Mouse (Mus musculus): ENCODE measurements around the gene Xpc. TPM values are rescaled to one million over a fixed set of nuclear protein-coding genes. Genes with fewer than 3 reads are reported as not detected.

The Xpc gene
- polyA plus RNA-seq, 1 experiment, result 17.3 TPM

- H3K4me3 ChIP-seq (replicated peaks; ENCODE audit: extremely low read depth, low read depth, low read length), result no peak overlapping the region
- no peak for TF ChIP-seq CTCF (IDR thresholded peaks at IDR 0.05; ENCODE audit: insufficient read depth, low read length)
- no peak for TF ChIP-seq POLR2A (IDR thresholded peaks at IDR 0.05; ENCODE audit: borderline replicate concordance, extremely low read depth, low read depth, low read length)
- no peaks in the 10 kb centered on the region for H3K4me1 ChIP-seq (ENCODE audit: control insufficient read depth, insufficient read depth, low read length)
- 87% methylated on average over 3 of the region's 3 CpGs for WGBS
- no peak for DNase-seq
Observed at GRCm38 (mm10) chr6:91508041-91508440, 7.6 kb downstream of the Xpc start.

- no peak for DNase-seq
- 80% methylated on average over 5 of the region's 5 CpGs for WGBS
- Histone ChIP-seq H3K4me3 (replicated peaks; ENCODE audit: extremely low read depth, low read depth, low read length) (no peak overlapping the region), H3K4me1 (ENCODE audit: control insufficient read depth, insufficient read depth, low read length) (no peaks in the 10 kb centered on the region)
- TF ChIP-seq POLR2A (IDR thresholded peaks at IDR 0.05; ENCODE audit: borderline replicate concordance, extremely low read depth, low read depth, low read length) (no peak), CTCF (IDR thresholded peaks at IDR 0.05; ENCODE audit: insufficient read depth, low read length) (no peak)
Observed at GRCm38 (mm10) chr6:91506036-91506435, 9.7 kb downstream of the Xpc start.

- no peak for TF ChIP-seq CTCF (IDR thresholded peaks at IDR 0.05; ENCODE audit: insufficient read depth, low read length)
- no peak for TF ChIP-seq POLR2A (IDR thresholded peaks at IDR 0.05; ENCODE audit: borderline replicate concordance, extremely low read depth, low read depth, low read length)
- WGBS, result 90% methylated on average over 1 of the region's 1 CpGs
- no peak overlapping the region for H3K4me3 ChIP-seq (replicated peaks; ENCODE audit: extremely low read depth, low read depth, low read length)
- H3K4me1 ChIP-seq (ENCODE audit: control insufficient read depth, insufficient read depth, low read length), result no peaks in the 10 kb centered on the region
- DNase-seq, result no peak
Observed at GRCm38 (mm10) chr6:91503302-91503701, 12.4 kb downstream of the Xpc start.

- Histone ChIP-seq H3K4me1 (ENCODE audit: control insufficient read depth, insufficient read depth, low read length) (peaks cover 3% of the 10 kb centered on the region), H3K4me3 (replicated peaks; ENCODE audit: extremely low read depth, low read depth, low read length) (no peak overlapping the region)
- no peak for TF ChIP-seq CTCF (IDR thresholded peaks at IDR 0.05; ENCODE audit: insufficient read depth, low read length)
- TF ChIP-seq POLR2A (IDR thresholded peaks at IDR 0.05; ENCODE audit: borderline replicate concordance, extremely low read depth, low read depth, low read length), result no peak
- 84% methylated on average over 8 of the region's 8 CpGs for WGBS
- no peak for DNase-seq
Observed at GRCm38 (mm10) chr6:91494526-91494925, 21.2 kb downstream of the Xpc start.

- TF ChIP-seq POLR2A (IDR thresholded peaks at IDR 0.05; ENCODE audit: borderline replicate concordance, extremely low read depth, low read depth, low read length) (no peak), CTCF (IDR thresholded peaks at IDR 0.05; ENCODE audit: insufficient read depth, low read length) (no peak)
- WGBS, result 64% methylated on average over 10 of the region's 10 CpGs
- H3K4me3 ChIP-seq (replicated peaks; ENCODE audit: extremely low read depth, low read depth, low read length), result no peak overlapping the region
- H3K4me1 ChIP-seq (ENCODE audit: control insufficient read depth, insufficient read depth, low read length), result peaks cover 8% of the 10 kb centered on the region
- no peak for DNase-seq
Observed at GRCm38 (mm10) chr6:91493053-91493452, 22.6 kb downstream of the Xpc start.

- H3K4me3 ChIP-seq (replicated peaks; ENCODE audit: extremely low read depth, low read depth, low read length), result no peak overlapping the region
- WGBS, result 56% methylated on average over 6 of the region's 6 CpGs
- TF ChIP-seq CTCF (IDR thresholded peaks at IDR 0.05; ENCODE audit: insufficient read depth, low read length) (no peak), POLR2A (IDR thresholded peaks at IDR 0.05; ENCODE audit: borderline replicate concordance, extremely low read depth, low read depth, low read length) (no peak)
- H3K4me1 ChIP-seq (ENCODE audit: control insufficient read depth, insufficient read depth, low read length), result peaks cover 8% of the 10 kb centered on the region
- no peak for DNase-seq
Observed at GRCm38 (mm10) chr6:91491004-91491403, 24.7 kb downstream of the Xpc start.

GRCm38 (mm10) chr6:91489872-91490271 lies 25.8 kb downstream of the Xpc start:
- 69% methylated on average over 10 of the region's 10 CpGs for WGBS
- no peak for DNase-seq
- peak; percentile 12; the same call in 1 of the 2 replicates for TF ChIP-seq POLR2A (IDR thresholded peaks at IDR 0.05; ENCODE audit: borderline replicate concordance, extremely low read depth, low read depth, low read length)
- no peak for TF ChIP-seq CTCF (IDR thresholded peaks at IDR 0.05; ENCODE audit: insufficient read depth, low read length)

GRCm38 (mm10) chr6:91488496-91489212 lies 27.0 kb downstream of the Xpc start:
- TF ChIP-seq POLR2A (IDR thresholded peaks at IDR 0.05; ENCODE audit: borderline replicate concordance, extremely low read depth, low read depth, low read length) (no peak), CTCF (IDR thresholded peaks at IDR 0.05; ENCODE audit: insufficient read depth, low read length) (no peak)
- WGBS, result 28% methylated on average over 9 of the region's 9 CpGs
- peaks cover 8% of the 10 kb centered on the region for H3K4me1 ChIP-seq (ENCODE audit: control insufficient read depth, insufficient read depth, low read length)
- DNase-seq, result peak; percentile 50
- no peak overlapping the region for H3K4me3 ChIP-seq (replicated peaks; ENCODE audit: extremely low read depth, low read depth, low read length)

More at GRCm38 (mm10) chr6:91489872-91490271, 25.8 kb downstream of the Xpc start:
- Histone ChIP-seq H3K4me1 (ENCODE audit: control insufficient read depth, insufficient read depth, low read length) (peaks cover 8% of the 10 kb centered on the region), H3K4me3 (replicated peaks; ENCODE audit: extremely low read depth, low read depth, low read length) (no peak overlapping the region)

GRCm38 (mm10) chr6:91486736-91487453 lies 28.8 kb downstream of the Xpc start:
- no peak for TF ChIP-seq CTCF (IDR thresholded peaks at IDR 0.05; ENCODE audit: insufficient read depth, low read length)
- no peak for TF ChIP-seq POLR2A (IDR thresholded peaks at IDR 0.05; ENCODE audit: borderline replicate concordance, extremely low read depth, low read depth, low read length)
- H3K4me1 ChIP-seq (ENCODE audit: control insufficient read depth, insufficient read depth, low read length), result peaks cover 8% of the 10 kb centered on the region
- WGBS, result 85% methylated on average over 15 of the region's 15 CpGs
- DNase-seq, result no peak
- H3K4me3 ChIP-seq (replicated peaks; ENCODE audit: extremely low read depth, low read depth, low read length), result no peak overlapping the region

Measured in lung, adult 2 months (tissue).